In the genomic region with DNA sequence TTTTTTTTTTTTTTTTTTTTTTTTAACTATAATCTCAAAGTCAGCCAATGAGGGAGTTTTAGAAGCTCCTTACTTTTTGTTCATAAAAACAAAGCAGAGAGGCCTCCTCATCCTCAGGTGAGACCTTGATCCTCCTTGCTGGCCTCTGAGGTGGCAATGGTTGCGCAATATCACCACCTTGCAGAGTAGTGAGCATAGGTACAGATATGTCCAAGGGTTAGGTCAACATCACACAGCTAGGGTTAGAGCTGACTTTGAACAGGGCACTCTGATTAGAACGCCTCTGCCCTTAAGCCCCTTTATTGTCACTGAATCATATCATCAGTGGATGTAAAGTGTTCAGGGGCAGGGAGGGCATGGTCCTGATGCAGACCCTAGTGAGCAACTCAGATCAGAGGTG, we compare ENCODE assay signal across 15 mouse cellular contexts.
DNase-seq lines count a peak whose midpoint lies in the region; ATAC-seq and TF ChIP-seq lines count a peak whose summit lies in the region.
"Had no signal": no experiment of that assay in that cellular context is flagged by ENCODE, and none has a peak within 500 bp of the region (broad histone marks: within the 10 kb centered on the region; RNA-seq: fewer than 3 reads in every experiment).

No protein-coding gene starts in this region.

- H3K36me3 ChIP-seq in forebrain, embryonic 13.5 days (ENCODE audit: poor library complexity, severe bottlenecking): no peaks in the 10 kb centered on the region
- no peaks in the 10 kb centered on the region for H3K36me3 ChIP-seq in forebrain, embryonic 11.5 days (ENCODE audit: control insufficient read depth, insufficient read depth, low read length)
- H3K36me3 ChIP-seq in hindbrain, postnatal 0 days (ENCODE audit: insufficient read depth, low read length): no peaks in the 10 kb centered on the region
- H3K36me3 ChIP-seq in hindbrain, embryonic 11.5 days (ENCODE audit: control insufficient read depth, insufficient read depth, low read length): no peaks in the 10 kb centered on the region
- H3K36me3 ChIP-seq in midbrain, embryonic 13.5 days: no peaks in the 10 kb centered on the region
- H3K36me3 ChIP-seq in midbrain, embryonic 11.5 days (ENCODE audit: control insufficient read depth, insufficient read depth, low read length): no peaks in the 10 kb centered on the region
- H3K36me3 ChIP-seq: embryonic facial prominence, embryonic 10.5 days; forebrain, embryonic 15.5 days; G1E; heart, embryonic 15.5 days had no signal

- no peak overlapping the region for H3K9ac ChIP-seq in forebrain, embryonic 13.5 days
- no peak overlapping the region for H3K9ac ChIP-seq in forebrain, embryonic 11.5 days (ENCODE audit: low read length)
- no peak overlapping the region for H3K9ac ChIP-seq in hindbrain, postnatal 0 days (replicated peaks; ENCODE audit: low read length)
- no peak overlapping the region for H3K9ac ChIP-seq in hindbrain, embryonic 11.5 days (ENCODE audit: low read depth, low read length)
- H3K9ac ChIP-seq in midbrain, embryonic 13.5 days (replicated peaks): no peak overlapping the region
- no peak overlapping the region for H3K9ac ChIP-seq in midbrain, embryonic 11.5 days (ENCODE audit: low read length)
- H3K9ac ChIP-seq: forebrain, embryonic 15.5 days; heart, embryonic 15.5 days had no signal

- no peak for TF ChIP-seq CTCF in hindbrain, postnatal 0 days (IDR thresholded peaks at IDR 0.05; ENCODE audit: low read depth)

- DNase-seq in forebrain, embryonic 11.5 days (ENCODE audit: low spot score): no peak
- no peak for DNase-seq in hindbrain, postnatal 0 days (ENCODE audit: low spot score)
- DNase-seq in hindbrain, embryonic 11.5 days (ENCODE audit: low spot score): no peak
- no peak for DNase-seq in midbrain, embryonic 11.5 days (ENCODE audit: low spot score, missing footprints)
- no peak for DNase-seq in spleen, adult 12 weeks (ENCODE audit: low spot score)
- no peak for DNase-seq in spleen, adult 18-20 months
- DNase-seq: B cell, adult 2 months had no signal

- ATAC-seq in forebrain, embryonic 13.5 days: 0 out of 2 replicates have a peak, but pooled peaks have one; percentile 30
- no peak for ATAC-seq in forebrain, embryonic 11.5 days (replicated peaks; ENCODE audit: low FRiP score)
- ATAC-seq in hindbrain, postnatal 0 days: 0 out of 2 replicates have a peak, but pooled peaks have one; percentile 51
- no peak for ATAC-seq in hindbrain, embryonic 11.5 days (ENCODE audit: low FRiP score)
- peak; percentile 27; the same call in 1 of the 2 replicates for ATAC-seq in midbrain, embryonic 13.5 days
- no peak for ATAC-seq in midbrain, embryonic 11.5 days (ENCODE audit: low FRiP score)
- ATAC-seq: CD4-positive, CD25-positive, alpha-beta regulatory T cell, adult 4 months had no signal

- H3K4me1 ChIP-seq in forebrain, embryonic 13.5 days: 0 out of 2 replicates have a peak, but pooled peaks cover 3% of the 10 kb centered on the region
- H3K4me1 ChIP-seq in forebrain, embryonic 11.5 days (replicated peaks; ENCODE audit: control insufficient read depth, insufficient read depth, low read length): no peaks in the 10 kb centered on the region
- H3K4me1 ChIP-seq in hindbrain, postnatal 0 days (ENCODE audit: insufficient read depth, low read length): no peaks in the 10 kb centered on the region; the same call in 1 of the 2 replicates
- no peaks in the 10 kb centered on the region for H3K4me1 ChIP-seq in hindbrain, embryonic 11.5 days (replicated peaks; ENCODE audit: control insufficient read depth, insufficient read depth, low read length)
- H3K4me1 ChIP-seq in midbrain, embryonic 13.5 days (replicated peaks): peaks cover 3% of the 10 kb centered on the region; the same call in 1 of the 2 replicates
- H3K4me1 ChIP-seq in midbrain, embryonic 11.5 days (ENCODE audit: control insufficient read depth, insufficient read depth, low read length): no peaks in the 10 kb centered on the region

- no peak overlapping the region for H3K4me2 ChIP-seq in forebrain, embryonic 13.5 days
- no peak overlapping the region for H3K4me2 ChIP-seq in forebrain, embryonic 11.5 days (ENCODE audit: low read depth, low read length, severe bottlenecking)
- no peak overlapping the region for H3K4me2 ChIP-seq in hindbrain, postnatal 0 days (ENCODE audit: low read depth, low read length)
- H3K4me2 ChIP-seq in hindbrain, embryonic 11.5 days (replicated peaks; ENCODE audit: low read depth, low read length): no peak overlapping the region
- H3K4me2 ChIP-seq in midbrain, embryonic 13.5 days (replicated peaks): no peak overlapping the region
- no peak overlapping the region for H3K4me2 ChIP-seq in midbrain, embryonic 11.5 days
- H3K4me2 ChIP-seq: forebrain, embryonic 15.5 days had no signal

- H3K27me3 ChIP-seq in forebrain, embryonic 13.5 days: peaks cover 7% of the 10 kb centered on the region; the same call in 1 of the 2 replicates
- no peaks in the 10 kb centered on the region for H3K27me3 ChIP-seq in forebrain, embryonic 11.5 days (ENCODE audit: control insufficient read depth, insufficient read depth, low read length)
- H3K27me3 ChIP-seq in hindbrain, postnatal 0 days (ENCODE audit: insufficient read depth, low read length): no peaks in the 10 kb centered on the region
- H3K27me3 ChIP-seq in hindbrain, embryonic 11.5 days (ENCODE audit: control insufficient read depth, insufficient read depth, low read length): no peaks in the 10 kb centered on the region
- no peaks in the 10 kb centered on the region for H3K27me3 ChIP-seq in midbrain, embryonic 13.5 days
- no peaks in the 10 kb centered on the region for H3K27me3 ChIP-seq in midbrain, embryonic 11.5 days (ENCODE audit: control insufficient read depth, insufficient read depth, low read length)
- H3K27me3 ChIP-seq: heart, embryonic 15.5 days had no signal

- H3K9me3 ChIP-seq in forebrain, embryonic 13.5 days (replicated peaks): no peaks in the 10 kb centered on the region
- H3K9me3 ChIP-seq in forebrain, embryonic 11.5 days (ENCODE audit: control insufficient read depth, low read length): no peaks in the 10 kb centered on the region
- H3K9me3 ChIP-seq in hindbrain, postnatal 0 days (ENCODE audit: low read length): no peaks in the 10 kb centered on the region
- H3K9me3 ChIP-seq in hindbrain, embryonic 11.5 days (ENCODE audit: control insufficient read depth, low read length): no peaks in the 10 kb centered on the region
- H3K9me3 ChIP-seq in midbrain, embryonic 13.5 days: no peaks in the 10 kb centered on the region
- H3K9me3 ChIP-seq in midbrain, embryonic 11.5 days (ENCODE audit: control insufficient read depth, low read length): no peaks in the 10 kb centered on the region
- H3K9me3 ChIP-seq: embryonic facial prominence, embryonic 10.5 days; forebrain, embryonic 15.5 days; G1E; heart, embryonic 15.5 days had no signal

- no peak overlapping the region for H3K27ac ChIP-seq in forebrain, embryonic 13.5 days
- no peak overlapping the region for H3K27ac ChIP-seq in forebrain, embryonic 11.5 days (ENCODE audit: low read depth, low read length)
- H3K27ac ChIP-seq in hindbrain, postnatal 0 days: no peak overlapping the region
- H3K27ac ChIP-seq in hindbrain, embryonic 11.5 days (ENCODE audit: low read depth, low read length): no peak overlapping the region
- no peak overlapping the region for H3K27ac ChIP-seq in midbrain, embryonic 13.5 days
- no peak overlapping the region for H3K27ac ChIP-seq in midbrain, embryonic 11.5 days (ENCODE audit: low read depth, low read length)
- H3K27ac ChIP-seq: embryonic facial prominence, embryonic 10.5 days; forebrain, embryonic 15.5 days; heart, adult 2 months; heart, embryonic 15.5 days had no signal

- no peak overlapping the region for H3K4me3 ChIP-seq in forebrain, embryonic 13.5 days
- H3K4me3 ChIP-seq in forebrain, embryonic 11.5 days (ENCODE audit: low read depth, low read length): no peak overlapping the region
- H3K4me3 ChIP-seq in hindbrain, postnatal 0 days (ENCODE audit: low read length): no peak overlapping the region
- no peak overlapping the region for H3K4me3 ChIP-seq in hindbrain, embryonic 11.5 days (ENCODE audit: low read depth, low read length)
- no peak overlapping the region for H3K4me3 ChIP-seq in midbrain, embryonic 13.5 days (replicated peaks)
- no peak overlapping the region for H3K4me3 ChIP-seq in midbrain, embryonic 11.5 days (ENCODE audit: low read depth, low read length)
- H3K4me3 ChIP-seq: embryonic facial prominence, embryonic 10.5 days; forebrain, embryonic 15.5 days; heart, adult 2 months; heart, embryonic 15.5 days had no signal

- 90% methylated on average over 2 of the region's 2 CpGs for WGBS in forebrain, embryonic 13.5 days
- WGBS in forebrain, embryonic 11.5 days: 84% methylated on average over 2 of the region's 2 CpGs
- WGBS in hindbrain, postnatal 0 days: 85% methylated on average over 2 of the region's 2 CpGs
- 83% methylated on average over 2 of the region's 2 CpGs for WGBS in hindbrain, embryonic 11.5 days
- 86% methylated on average over 2 of the region's 2 CpGs for WGBS in midbrain, embryonic 13.5 days
- 91% methylated on average over 2 of the region's 2 CpGs for WGBS in midbrain, embryonic 11.5 days

Comparison
In these comparisons a context has a peak if more than half of its experiments do, and no peak if none do; other contexts are left out.
1. ATAC-seq: peak in forebrain, embryonic 13.5 days (single experiment), hindbrain, postnatal 0 days (single experiment) and midbrain, embryonic 13.5 days (single experiment); none in forebrain, embryonic 11.5 days (single experiment), hindbrain, embryonic 11.5 days (single experiment) and midbrain, embryonic 11.5 days (single experiment).